Mouse (Mus musculus): ENCODE results near the gene Errfi1. TPM values are rescaled to one million over a fixed set of nuclear protein-coding genes. Genes with fewer than 3 reads are reported as not detected.

The Errfi1 gene
- 11.8 and 13.9 TPM in 2 replicates for polyA plus RNA-seq (2012; rRNA removed)

GRCm38 (mm10) chr4:150853680-150854461 lies at the start of gene Errfi1:
Gene Errfi1, plus strand, starts transcription at chr4:150853919.

GRCm38 (mm10) chr4:150914290-150914733 lies 60.6 kb downstream of the Errfi1 start, which contains the start of the genes Park7 and Tnfrsf9:
Gene Park7, minus strand, starts transcription at chr4:150914437.
Gene Tnfrsf9, plus strand, starts transcription at chr4:150914562.

Other genes with a start within 250 kb of the Errfi1 start
- gene Slc45a1, start 201.7 kb upstream of the Errfi1 start, polyA plus RNA-seq (2012; rRNA removed): not detected in 2 replicates
- gene Park7, start 60.5 kb downstream of the Errfi1 start, polyA plus RNA-seq (2012; rRNA removed): 195 TPM in 2 replicates
- gene Tnfrsf9, start 60.6 kb downstream of the Errfi1 start, polyA plus RNA-seq (2012; rRNA removed): 0.09 TPM in 2 replicates
- not detected in 2 replicates for gene Uts2, start 143.2 kb downstream of the Errfi1 start, polyA plus RNA-seq (2012; rRNA removed)
- gene Per3, start 190.7 kb downstream of the Errfi1 start, polyA plus RNA-seq (2012; rRNA removed): 1.8 and 2.5 TPM in 2 replicates
- gene Vamp3, start 204.0 kb downstream of the Errfi1 start, polyA plus RNA-seq (2012; rRNA removed): 25.3 and 28.4 TPM in 2 replicates
- not detected in 2 replicates for gene Gm13090, start 235.7 kb downstream of the Errfi1 start, polyA plus RNA-seq (2012; rRNA removed)